Mouse (Mus musculus): Measurements from ENCODE around the gene Galnt10. TPM values are rescaled to one million over a fixed set of nuclear protein-coding genes. Genes with fewer than 3 reads are reported as not detected.

The Galnt10 gene
- polyA plus RNA-seq, 1 experiment from 2014 or later = 18.8 TPM

DNA sequence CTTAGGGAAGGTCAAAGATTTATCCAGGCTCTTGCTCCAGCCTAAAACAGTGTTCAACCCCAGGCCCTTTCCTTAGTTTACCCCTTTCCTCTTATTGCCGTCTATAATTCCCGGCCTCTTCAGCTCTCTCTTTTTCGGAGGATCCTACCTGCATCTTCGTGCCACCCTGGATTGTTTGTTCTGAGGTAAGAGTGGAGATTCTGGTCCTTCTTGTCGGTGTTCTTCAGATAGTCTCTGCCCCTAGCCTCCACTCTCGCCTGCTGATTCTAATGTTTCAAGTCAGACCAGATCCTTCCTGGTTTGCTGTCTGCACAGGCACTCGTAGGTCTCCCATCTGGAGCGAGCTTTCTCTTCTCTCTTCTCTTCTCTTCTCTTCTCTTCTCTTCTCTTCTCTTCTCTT lies 605 bp downstream of the Galnt10 start:
- Histone ChIP-seq H3K9me3 (no peaks in the 10 kb centered on the region), H3K4me1 (peaks cover 65% of the 10 kb centered on the region), H3K4me3 (peak overlapping the region; percentile 78), H3K27me3 (replicated peaks; ENCODE audit: low read depth, poor library complexity, severe bottlenecking) (peaks cover 5% of the 10 kb centered on the region; the same call in 1 of the 2 replicates), H3K27ac (replicated peaks) (peak overlapping the region; percentile 94), H3K36me3 (replicated peaks) (peaks cover 5% of the 10 kb centered on the region; the same call in 1 of the 2 replicates)
- no peak for DNase-seq (ENCODE audit: low spot score)
- 27% methylated on average over 8 of the region's 8 CpGs for WGBS

GRCm38 (mm10) chr11:57646416-57646815 lies 1.2 kb downstream of the Galnt10 start:
- Histone ChIP-seq H3K27me3 (replicated peaks; ENCODE audit: low read depth, poor library complexity, severe bottlenecking) (peaks cover 5% of the 10 kb centered on the region; the same call in 1 of the 2 replicates), H3K4me1 (peaks cover 70% of the 10 kb centered on the region), H3K9me3 (no peaks in the 10 kb centered on the region), H3K36me3 (replicated peaks) (peaks cover 5% of the 10 kb centered on the region; the same call in 1 of the 2 replicates), H3K27ac (replicated peaks) (no peak overlapping the region), H3K4me3 (peak overlapping the region; percentile 78)
- WGBS = 45% methylated on average over 1 of the region's 1 CpGs
- no peak for DNase-seq (ENCODE audit: low spot score)

DNA sequence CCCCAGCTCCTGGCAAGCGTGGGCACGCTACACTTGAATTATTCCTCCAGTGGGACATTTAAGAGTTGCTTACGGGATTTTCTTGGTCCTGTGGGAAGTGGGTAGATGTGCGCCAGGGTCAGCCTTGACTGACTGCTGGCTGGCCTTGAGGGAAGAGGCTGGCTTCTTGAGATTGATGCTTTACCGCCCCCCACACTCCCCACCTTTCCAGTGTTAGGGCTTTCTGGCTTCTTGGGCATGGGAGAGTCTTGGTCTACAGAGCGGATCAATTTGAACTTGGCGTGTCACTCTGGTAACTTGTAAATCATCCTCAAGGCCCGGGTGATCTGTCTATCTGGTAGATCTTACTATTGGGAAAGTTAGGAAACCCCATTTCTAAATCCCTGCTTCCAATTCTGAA lies 1.7 kb downstream of the Galnt10 start:
- WGBS = 86% methylated on average over 8 of the region's 8 CpGs
- peaks cover 76% of the 10 kb centered on the region for H3K4me1 ChIP-seq
- peaks cover 5% of the 10 kb centered on the region; the same call in 1 of the 2 replicates for H3K36me3 ChIP-seq (replicated peaks)
- peaks cover 5% of the 10 kb centered on the region; the same call in 1 of the 2 replicates for H3K27me3 ChIP-seq (replicated peaks; ENCODE audit: low read depth, poor library complexity, severe bottlenecking)
- H3K4me3 ChIP-seq = peak overlapping the region; percentile 78
- no peak for DNase-seq (ENCODE audit: low spot score)
- no peaks in the 10 kb centered on the region for H3K9me3 ChIP-seq
- H3K27ac ChIP-seq (replicated peaks) = no peak overlapping the region

- 60% methylated on average over 5 of the region's 5 CpGs for WGBS
- Histone ChIP-seq H3K4me1 (peaks cover 81% of the 10 kb centered on the region), H3K27me3 (replicated peaks; ENCODE audit: low read depth, poor library complexity, severe bottlenecking) (peaks cover 5% of the 10 kb centered on the region; the same call in 1 of the 2 replicates), H3K9me3 (no peaks in the 10 kb centered on the region), H3K36me3 (replicated peaks) (peaks cover 5% of the 10 kb centered on the region; the same call in 1 of the 2 replicates), H3K27ac (replicated peaks) (no peak overlapping the region), H3K4me3 (0 out of 2 replicates have a peak overlapping the region, but pooled peaks have one; percentile 78)
- DNase-seq (ENCODE audit: low spot score) = no peak
Measured at GRCm38 (mm10) chr11:57647446-57647845, 2.2 kb downstream of the Galnt10 start.

DNA sequence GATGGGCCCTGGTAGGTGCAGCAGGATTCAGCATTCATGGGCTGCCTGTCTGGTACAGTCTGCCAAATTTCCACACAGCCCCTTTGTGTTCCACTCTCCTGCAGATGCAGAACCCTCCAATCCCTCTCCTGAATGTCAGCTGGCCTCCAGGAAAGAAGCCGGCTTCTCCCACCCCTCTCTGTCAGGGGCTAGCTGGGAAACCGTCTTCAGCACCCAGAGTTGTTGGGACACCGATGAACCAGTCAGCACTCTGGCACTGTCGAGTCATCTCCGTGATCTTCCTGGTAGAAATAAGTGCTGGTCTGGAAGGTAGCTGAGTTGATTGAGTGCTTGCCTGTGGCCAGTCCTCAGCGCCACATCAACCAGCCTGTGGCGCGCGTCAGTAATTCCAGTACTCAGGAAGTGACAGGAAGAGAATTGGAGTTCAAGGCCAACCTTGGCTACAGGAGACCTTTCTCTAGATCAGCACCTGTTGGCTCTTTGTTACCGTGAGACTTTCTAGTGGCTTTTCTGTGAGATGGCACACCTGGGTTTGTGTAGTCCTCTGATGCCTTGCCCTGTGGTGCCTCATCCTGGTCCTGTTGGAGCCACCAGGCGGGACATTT lies 3.1 kb downstream of the Galnt10 start:
- Histone ChIP-seq H3K36me3 (replicated peaks) (peaks cover 5% of the 10 kb centered on the region; the same call in 1 of the 2 replicates), H3K4me3 (no peak overlapping the region), H3K4me1 (peaks cover 89% of the 10 kb centered on the region), H3K27ac (replicated peaks) (no peak overlapping the region), H3K9me3 (no peaks in the 10 kb centered on the region), H3K27me3 (replicated peaks; ENCODE audit: low read depth, poor library complexity, severe bottlenecking) (peaks cover 5% of the 10 kb centered on the region; the same call in 1 of the 2 replicates)
- whole genome bisulfite sequencing = 88% methylated on average over 11 of the region's 11 CpGs
- no peak for DNase-seq (ENCODE audit: low spot score)

DNA sequence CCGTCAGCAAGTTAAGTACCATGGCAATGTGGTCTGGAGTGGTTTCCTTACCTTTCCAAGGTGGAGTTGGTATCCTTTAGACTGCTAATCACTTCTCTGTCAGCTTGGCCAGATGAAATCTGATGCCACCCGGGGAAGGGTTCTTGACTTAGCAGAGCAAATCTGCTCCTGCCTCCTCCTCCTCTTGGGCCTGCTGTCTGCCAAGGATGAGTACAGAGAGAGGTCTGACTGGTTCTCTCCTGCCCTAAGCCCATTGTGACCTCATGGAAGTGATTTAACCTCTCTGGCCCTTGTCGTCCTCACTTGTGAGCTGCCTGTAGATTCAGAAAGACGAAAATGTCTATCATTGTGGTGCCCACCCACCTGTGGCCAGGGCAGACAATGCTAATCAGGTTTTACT lies 4.0 kb downstream of the Galnt10 start:
- Histone ChIP-seq H3K27me3 (replicated peaks; ENCODE audit: low read depth, poor library complexity, severe bottlenecking) (peaks cover 5% of the 10 kb centered on the region; the same call in 1 of the 2 replicates), H3K9me3 (no peaks in the 10 kb centered on the region), H3K36me3 (replicated peaks) (peaks cover 5% of the 10 kb centered on the region; the same call in 1 of the 2 replicates), H3K27ac (replicated peaks) (no peak overlapping the region), H3K4me1 (peaks cover 92% of the 10 kb centered on the region), H3K4me3 (no peak overlapping the region)
- no peak for DNase-seq (ENCODE audit: low spot score)
- WGBS = 61% methylated on average over 4 of the region's 4 CpGs

- H3K4me1 ChIP-seq = peaks cover 93% of the 10 kb centered on the region
- WGBS = 80% methylated on average over 10 of the region's 10 CpGs
Measured at GRCm38 (mm10) chr11:57649671-57650070, 4.4 kb downstream of the Galnt10 start.

GRCm38 (mm10) chr11:57650867-57651266 lies 5.6 kb downstream of the Galnt10 start:
- no peaks in the 10 kb centered on the region for H3K9me3 ChIP-seq
- peaks cover 5% of the 10 kb centered on the region; the same call in 1 of the 2 replicates for H3K27me3 ChIP-seq (replicated peaks; ENCODE audit: low read depth, poor library complexity, severe bottlenecking)
- DNase-seq (ENCODE audit: low spot score) = no peak
- H3K36me3 ChIP-seq (replicated peaks) = peaks cover 5% of the 10 kb centered on the region; the same call in 1 of the 2 replicates
- 80% methylated on average over 2 of the region's 2 CpGs for WGBS
- H3K27ac ChIP-seq (replicated peaks) = 0 out of 2 replicates have a peak overlapping the region, but pooled peaks have one; percentile 20
- peaks cover 99% of the 10 kb centered on the region for H3K4me1 ChIP-seq
- no peak overlapping the region for H3K4me3 ChIP-seq

More at GRCm38 (mm10) chr11:57649671-57650070, 4.4 kb downstream of the Galnt10 start:
- no peak overlapping the region for H3K27ac ChIP-seq (replicated peaks)
- no peak for DNase-seq (ENCODE audit: low spot score)
- no peaks in the 10 kb centered on the region for H3K9me3 ChIP-seq
- H3K27me3 ChIP-seq (replicated peaks; ENCODE audit: low read depth, poor library complexity, severe bottlenecking) = peaks cover 5% of the 10 kb centered on the region; the same call in 1 of the 2 replicates
- peaks cover 5% of the 10 kb centered on the region; the same call in 1 of the 2 replicates for H3K36me3 ChIP-seq (replicated peaks)
- H3K4me3 ChIP-seq = no peak overlapping the region

DNA sequence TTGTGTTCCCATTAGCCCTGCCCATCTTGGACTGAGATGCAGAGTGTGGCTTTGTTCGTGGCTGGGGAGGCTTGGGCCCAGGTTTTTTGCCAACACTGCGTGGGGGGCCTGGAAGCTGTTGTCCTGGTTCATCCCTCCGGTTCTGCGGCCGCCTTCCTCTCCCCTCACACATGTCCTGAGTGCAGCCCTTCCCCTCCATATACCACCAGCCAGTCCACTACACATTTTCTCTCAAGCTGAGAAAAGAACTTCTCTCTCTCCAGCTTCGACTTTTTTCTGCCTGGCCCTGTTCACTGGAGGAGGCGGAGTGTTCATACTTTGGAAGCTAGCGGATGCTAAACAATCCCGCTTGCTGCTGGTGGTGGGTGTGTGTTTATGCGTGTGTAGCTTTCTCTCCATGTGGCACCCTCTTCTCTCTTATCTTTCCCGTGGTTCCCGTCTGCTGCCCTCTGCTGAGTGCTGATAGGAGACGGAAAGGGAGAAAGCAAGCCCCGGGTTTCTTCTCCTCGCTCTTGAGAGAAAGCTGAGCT lies 6.1 kb downstream of the Galnt10 start:
- H3K9me3 ChIP-seq = no peaks in the 10 kb centered on the region
- peaks cover 5% of the 10 kb centered on the region; the same call in 1 of the 2 replicates for H3K36me3 ChIP-seq (replicated peaks)
- H3K27ac ChIP-seq (replicated peaks) = 0 out of 2 replicates have a peak overlapping the region, but pooled peaks have one; percentile 20
- no peak for DNase-seq (ENCODE audit: low spot score)
- peaks cover 5% of the 10 kb centered on the region; the same call in 1 of the 2 replicates for H3K27me3 ChIP-seq (replicated peaks; ENCODE audit: low read depth, poor library complexity, severe bottlenecking)
- 52% methylated on average over 15 of the region's 15 CpGs for WGBS
- no peak overlapping the region for H3K4me3 ChIP-seq
- H3K4me1 ChIP-seq = peaks cover 100% of the 10 kb centered on the region

GRCm38 (mm10) chr11:57652206-57652922 lies 7.1 kb downstream of the Galnt10 start:
- H3K27me3 ChIP-seq (replicated peaks; ENCODE audit: low read depth, poor library complexity, severe bottlenecking) = peaks cover 5% of the 10 kb centered on the region; the same call in 1 of the 2 replicates
- peaks cover 100% of the 10 kb centered on the region for H3K4me1 ChIP-seq
- H3K4me3 ChIP-seq = no peak overlapping the region
- H3K9me3 ChIP-seq = no peaks in the 10 kb centered on the region
- DNase-seq (ENCODE audit: low spot score) = no peak
- 63% methylated on average over 23 of the region's 23 CpGs for WGBS
- peaks cover 5% of the 10 kb centered on the region; the same call in 1 of the 2 replicates for H3K36me3 ChIP-seq (replicated peaks)
- H3K27ac ChIP-seq (replicated peaks) = no peak overlapping the region

DNA sequence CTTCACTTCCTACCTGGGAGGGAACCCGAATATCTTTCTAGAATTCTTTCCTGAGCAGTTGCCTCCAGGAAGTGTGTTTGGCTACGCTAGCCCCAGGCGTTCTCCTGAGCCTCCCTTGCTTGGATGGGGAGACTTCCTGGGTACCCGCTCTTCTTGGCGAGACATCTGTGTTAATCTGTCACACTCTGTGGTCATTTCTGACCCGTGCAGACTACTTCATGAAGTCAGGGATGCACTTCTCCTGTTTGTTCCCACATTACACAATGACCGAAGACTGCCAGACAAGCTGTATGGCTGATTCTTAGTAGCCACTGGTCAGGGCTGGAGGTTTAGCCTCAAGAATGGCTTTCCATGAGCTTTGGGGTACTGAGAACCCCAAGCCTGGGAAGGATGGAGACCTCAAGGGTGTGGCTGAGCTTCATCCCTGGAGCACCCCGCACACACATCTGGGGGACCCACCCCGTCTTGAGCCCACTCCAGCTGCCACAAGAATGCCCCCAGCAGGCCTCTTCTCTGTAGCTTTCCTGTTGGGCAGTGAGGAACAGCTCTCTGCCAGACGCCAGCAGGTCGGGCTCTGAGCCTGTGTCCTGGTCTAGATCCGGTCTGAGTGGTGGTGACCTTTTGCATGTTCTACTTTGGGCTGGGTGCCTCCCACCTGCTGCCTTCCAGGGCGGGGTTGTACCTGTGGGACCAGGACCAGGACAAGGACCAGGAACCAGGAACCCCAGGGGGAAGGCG lies 7.8 kb downstream of the Galnt10 start:
- Histone ChIP-seq H3K27me3 (replicated peaks; ENCODE audit: low read depth, poor library complexity, severe bottlenecking) (peaks cover 5% of the 10 kb centered on the region; the same call in 1 of the 2 replicates), H3K9me3 (no peaks in the 10 kb centered on the region), H3K27ac (replicated peaks) (peak overlapping the region; percentile 30; the same call in 1 of the 2 replicates), H3K36me3 (replicated peaks) (peaks cover 5% of the 10 kb centered on the region; the same call in 1 of the 2 replicates), H3K4me1 (peaks cover 97% of the 10 kb centered on the region), H3K4me3 (no peak overlapping the region)
- no peak for DNase-seq (ENCODE audit: low spot score)
- 81% methylated on average over 14 of the region's 14 CpGs for WGBS

Measured in embryonic facial prominence, embryonic 10.5 days (tissue).